Mouse (Mus musculus) macrophage (primary cell): ENCODE data around the gene H6pd. TPM values are rescaled to one million over a fixed set of nuclear protein-coding genes. Genes with fewer than 3 reads are reported as not detected.
"Not testable (repeated sequence)": the region's sequence is repeated elsewhere in the genome, so short reads cannot be mapped to it uniquely, and the experiment has no call there.

Source experiments
- H3K27ac ChIP-seq: fragments of 350-480 bp; formaldehyde crosslinking; 2 replicates; pipeline ENCODE4 v1.9.0; 2021
- H3K36me3 ChIP-seq: fragments of 350-480 bp; formaldehyde crosslinking; 2 replicates; pipeline ENCODE4 v1.9.0; 2021; ENCODE audit errors: inconsistent target
- H3K4me3 ChIP-seq: fragments of 350-480 bp; formaldehyde crosslinking; 2 replicates; pipeline ENCODE4 v1.9.0; 2021; ENCODE audit errors: inconsistent target
- H3K79me2 ChIP-seq: fragments of 350-480 bp; formaldehyde crosslinking; 2 replicates; pipeline ENCODE4 v1.9.0; 2021; ENCODE audit errors: inconsistent target
- WGBS: methylation state at CpG from one replicate; pipeline ENCODE4 v1.1.7; 2026; ENCODE audit warnings: inconsistent platforms; ENCODE audit not compliant: missing documents; 5-methylcytosine and 5-hydroxymethylcytosine counted together
- polyA plus RNA-seq: library from polyadenylated mRNA; stranded (reverse); fragments of 250-400 nt; gene quantifications from 3 replicates; pipeline ENCODE4 v1.2.4, GENCODE M21; 2018; ENCODE audit warnings: inconsistent platforms
- total RNA-seq, 78 experiments: library from RNA; depleted of rRNA; stranded (reverse); fragments of 250-400 nt; gene quantifications; 1 replicate in 9 of 78; 2 replicates in 24 of 78; 3 replicates in 43 of 78; 4 replicates in 2 of 78; pipeline ENCODE4 v1.2.4; 2018; ENCODE audit warnings: inconsistent platforms in 56 of 78

H6pd gene
- 10 to 100 TPM in 10 of 26 experiments, 1 to 10 TPM in 16; 1.4 to 23.8 (median 6.3) TPM for total RNA-seq (2018; cell fraction: chromatin; rRNA removed)
- total RNA-seq (2018; cell fraction: cytosol; rRNA removed): 10 to 100 TPM; 11.4 to 32.2 (median 18.9) TPM
- 10 to 100 TPM in 25 of 26 experiments, 1 to 10 TPM in 1; 7.6 to 43.4 (median 25.0) TPM for total RNA-seq (2018; cell fraction: nucleus; rRNA removed)
- polyA plus RNA-seq: 19.3 to 30.3 TPM (median 22.0 TPM) in 3 replicates

DNA sequence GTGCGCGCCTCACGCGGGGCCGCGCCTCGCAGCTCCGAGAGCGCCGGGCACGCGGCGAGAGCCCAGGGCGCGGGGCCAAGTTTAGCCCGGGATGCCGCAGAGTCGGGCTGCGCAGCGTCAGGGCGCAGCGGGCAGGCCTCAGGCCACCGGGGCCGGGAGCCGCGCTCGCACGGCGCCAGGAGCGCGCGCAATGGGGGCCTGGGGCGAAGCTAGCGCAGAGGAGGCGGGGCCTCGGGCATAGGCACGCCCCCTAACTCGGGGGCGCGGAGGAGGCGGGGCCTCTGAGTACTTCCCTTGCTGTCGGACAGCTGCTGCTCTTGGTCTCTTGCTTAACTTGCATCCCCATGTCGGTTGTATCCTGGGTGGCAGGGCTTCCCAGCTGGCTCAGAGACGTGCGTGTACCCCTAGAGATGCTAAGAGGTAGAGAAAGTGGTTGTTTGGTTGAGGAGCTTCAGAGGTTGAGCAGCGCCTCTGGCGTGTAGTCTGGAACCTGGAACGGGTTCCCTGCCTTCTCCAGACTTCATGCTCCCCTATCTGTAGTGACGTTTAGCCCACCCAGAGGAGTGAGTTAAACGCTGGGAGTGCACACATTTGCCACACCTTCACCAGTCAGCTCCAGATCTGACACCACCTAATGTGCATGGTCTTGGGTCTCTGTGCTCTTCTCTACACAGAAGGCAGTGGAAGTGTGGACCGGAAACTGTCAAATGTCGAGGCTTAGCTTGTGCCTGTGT is at the start of gene H6pd:
Gene H6pd, minus strand, starts transcription at position 171 of the 734 bp plus-strand sequence.
- H3K4me3 ChIP-seq: peak within 1 kb of the TSS; percentile 36
- H3K27ac ChIP-seq: peak within 1 kb of the TSS; percentile 69
- no peaks in the 10 kb centered on the region; the same call in 1 of the 2 replicates for H3K36me3 ChIP-seq
- H3K79me2 ChIP-seq: peaks cover 40% of the 10 kb centered on the region
- 2% methylated on average over 52 of the region's 52 CpGs for WGBS

DNA sequence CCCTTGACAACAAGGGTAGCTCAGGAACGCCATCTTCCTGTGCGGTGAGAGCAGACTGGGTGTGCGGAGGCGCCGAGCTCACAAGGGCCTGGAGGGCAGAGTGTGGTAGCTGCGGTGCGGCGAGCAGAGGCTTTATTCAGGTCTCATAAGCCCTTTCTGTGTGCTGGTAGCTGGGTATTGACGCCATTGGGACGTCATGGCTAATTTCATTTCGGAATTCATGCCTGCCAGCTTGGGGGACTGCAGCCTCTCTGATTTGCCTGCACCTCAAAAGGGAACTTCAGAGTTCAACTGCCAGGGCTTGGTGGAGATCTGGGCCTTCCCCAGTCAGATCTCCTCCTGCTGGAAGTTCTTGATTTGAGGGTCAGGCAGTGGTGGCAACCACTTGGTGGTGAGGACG is 48.9 kb upstream of the H6pd start:
- Histone ChIP-seq H3K36me3 (peaks cover 35% of the 10 kb centered on the region; the same call in 1 of the 2 replicates), H3K4me3 (no peak overlapping the region), H3K79me2 (peaks cover 84% of the 10 kb centered on the region), H3K27ac (no peak overlapping the region)
- 93% methylated on average over 12 of the region's 12 CpGs for WGBS

DNA sequence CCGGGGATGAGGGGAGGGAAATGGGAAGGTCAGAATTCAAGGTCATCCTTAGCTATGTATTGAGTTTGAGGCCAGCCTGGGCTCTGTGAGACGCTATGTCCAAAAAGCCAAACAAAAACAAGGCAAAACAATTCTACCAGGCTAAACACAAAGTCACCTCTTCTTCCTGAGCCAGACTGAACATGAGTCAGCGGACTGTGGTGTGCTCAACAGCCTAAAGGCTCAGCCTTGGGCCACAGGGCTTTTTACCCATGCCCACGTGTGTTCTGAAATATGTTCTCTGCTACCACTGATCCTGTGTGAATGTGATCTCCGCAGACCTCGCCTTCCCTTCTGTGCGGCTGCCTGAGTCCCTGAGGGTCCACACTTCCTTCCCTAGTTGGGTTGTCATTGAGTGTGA is 47.3 kb upstream of the H6pd start:
- 78% methylated on average over 6 of the region's 7 CpGs for WGBS
- peaks cover 35% of the 10 kb centered on the region; the same call in 1 of the 2 replicates for H3K36me3 ChIP-seq
- no peak overlapping the region for H3K4me3 ChIP-seq
- H3K79me2 ChIP-seq: peaks cover 84% of the 10 kb centered on the region
- no peak overlapping the region for H3K27ac ChIP-seq

DNA sequence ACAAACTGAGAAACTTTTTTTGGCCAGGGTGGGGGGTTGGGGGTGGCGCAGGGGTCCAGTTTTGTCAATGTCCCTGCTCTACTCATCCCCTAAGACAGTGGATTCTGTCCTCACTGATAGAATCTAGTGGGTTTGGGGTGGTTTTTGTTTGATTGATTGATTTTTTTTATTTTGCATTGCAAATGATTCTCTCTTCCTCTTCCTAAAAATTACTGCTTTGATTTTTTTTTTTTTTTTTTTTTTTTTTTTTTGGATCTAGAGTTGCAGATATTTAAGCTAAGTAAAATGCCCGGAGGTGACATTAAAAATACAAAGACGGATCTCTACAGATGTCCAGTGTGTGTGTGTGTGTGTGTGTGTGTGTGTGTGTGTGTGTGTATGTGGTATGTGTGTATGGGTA is 43.6 kb upstream of the H6pd start:
- WGBS: 80% methylated on average over 2 of the region's 3 CpGs
- peaks cover 32% of the 10 kb centered on the region; the same call in 1 of the 2 replicates for H3K36me3 ChIP-seq
- peaks cover 87% of the 10 kb centered on the region for H3K79me2 ChIP-seq
- no peak overlapping the region for H3K27ac ChIP-seq
- no peak overlapping the region for H3K4me3 ChIP-seq

DNA sequence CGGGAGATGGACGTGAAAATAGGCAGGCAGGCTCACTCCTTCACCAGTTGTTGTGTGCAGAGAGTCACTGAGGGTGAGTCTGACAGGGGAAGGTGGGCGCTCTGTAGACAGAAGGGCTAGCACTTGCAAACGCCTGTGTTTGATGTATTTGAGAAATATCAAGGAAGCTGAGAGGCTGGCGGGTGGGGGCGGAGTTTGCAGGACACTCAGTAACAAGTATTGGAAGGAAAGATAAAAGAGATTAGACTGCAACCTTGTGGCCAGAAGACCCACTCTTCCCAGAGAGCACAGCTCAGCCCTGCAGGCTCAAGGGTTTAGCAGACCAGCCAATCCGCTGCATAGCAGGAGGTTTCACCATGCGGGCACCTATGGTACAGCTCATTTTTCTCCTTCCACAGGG is 42.7 kb upstream of the H6pd start:
- H3K36me3 ChIP-seq: peaks cover 23% of the 10 kb centered on the region; the same call in 1 of the 2 replicates
- WGBS: 96% methylated on average over 7 of the region's 8 CpGs
- no peak overlapping the region for H3K4me3 ChIP-seq
- peaks cover 78% of the 10 kb centered on the region for H3K79me2 ChIP-seq
- H3K27ac ChIP-seq: no peak overlapping the region

DNA sequence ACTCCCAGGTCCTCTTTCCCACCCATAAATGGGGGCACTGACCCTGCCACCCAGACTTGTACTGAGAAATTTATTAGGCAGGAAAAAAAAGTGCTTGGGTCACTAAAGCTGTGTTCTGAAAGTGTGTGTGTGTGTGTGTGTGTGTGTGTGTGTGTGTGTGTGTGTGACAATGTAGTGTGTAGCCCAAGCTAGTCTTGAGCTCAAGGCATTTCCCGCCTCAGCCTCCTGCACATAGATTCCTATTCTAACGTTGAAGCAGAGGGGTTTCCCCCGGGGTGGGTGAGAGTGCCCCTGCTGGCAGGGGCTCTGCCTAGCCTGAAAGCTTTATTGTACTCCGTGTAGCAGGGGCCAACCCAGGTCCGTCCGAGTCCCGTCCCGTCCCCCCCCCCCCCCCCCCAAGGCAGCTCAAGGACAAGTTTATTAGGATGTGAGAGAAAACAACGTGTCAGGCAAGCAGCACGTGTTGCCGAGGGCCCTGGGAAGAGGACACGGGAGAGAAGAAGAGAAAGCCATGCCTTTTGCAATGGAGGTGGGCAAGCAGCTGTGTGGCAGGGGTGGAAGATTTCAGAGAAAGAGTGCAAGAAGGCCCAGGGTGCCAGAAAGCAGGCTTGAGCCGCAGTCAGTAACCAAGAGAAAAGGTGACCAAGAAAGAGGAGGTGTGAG is 40.9 kb upstream of the H6pd start:
- peak overlapping the region; percentile 64 for H3K27ac ChIP-seq
- H3K36me3 ChIP-seq: peaks cover 10% of the 10 kb centered on the region; the same call in 1 of the 2 replicates
- WGBS: 69% methylated on average over 5 of the region's 13 CpGs
- H3K79me2 ChIP-seq: peaks cover 60% of the 10 kb centered on the region
- peak overlapping the region; percentile 84 for H3K4me3 ChIP-seq

DNA sequence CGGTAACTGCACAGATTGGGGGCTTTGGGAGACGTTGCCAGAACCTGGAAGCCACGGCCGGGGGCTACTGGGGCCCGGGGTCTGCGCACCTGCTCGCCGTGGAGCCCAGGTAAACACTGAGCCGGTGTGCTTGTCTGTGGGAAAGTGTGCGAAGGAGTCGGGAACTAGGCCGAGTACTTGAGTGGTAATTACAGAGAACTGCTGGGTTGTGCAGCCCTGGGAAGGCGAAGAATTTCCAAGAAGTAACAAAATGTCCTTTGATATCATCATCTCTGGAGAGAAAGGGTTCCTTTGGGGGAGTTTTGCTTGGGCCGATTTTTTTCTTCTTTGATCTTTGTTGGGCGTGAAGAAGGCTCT is 40.3 kb upstream of the H6pd start:
- Histone ChIP-seq H3K4me3 (peak overlapping the region; percentile 84), H3K27ac (peak overlapping the region; percentile 64)
- WGBS: 37% methylated on average over 15 of the region's 15 CpGs

DNA sequence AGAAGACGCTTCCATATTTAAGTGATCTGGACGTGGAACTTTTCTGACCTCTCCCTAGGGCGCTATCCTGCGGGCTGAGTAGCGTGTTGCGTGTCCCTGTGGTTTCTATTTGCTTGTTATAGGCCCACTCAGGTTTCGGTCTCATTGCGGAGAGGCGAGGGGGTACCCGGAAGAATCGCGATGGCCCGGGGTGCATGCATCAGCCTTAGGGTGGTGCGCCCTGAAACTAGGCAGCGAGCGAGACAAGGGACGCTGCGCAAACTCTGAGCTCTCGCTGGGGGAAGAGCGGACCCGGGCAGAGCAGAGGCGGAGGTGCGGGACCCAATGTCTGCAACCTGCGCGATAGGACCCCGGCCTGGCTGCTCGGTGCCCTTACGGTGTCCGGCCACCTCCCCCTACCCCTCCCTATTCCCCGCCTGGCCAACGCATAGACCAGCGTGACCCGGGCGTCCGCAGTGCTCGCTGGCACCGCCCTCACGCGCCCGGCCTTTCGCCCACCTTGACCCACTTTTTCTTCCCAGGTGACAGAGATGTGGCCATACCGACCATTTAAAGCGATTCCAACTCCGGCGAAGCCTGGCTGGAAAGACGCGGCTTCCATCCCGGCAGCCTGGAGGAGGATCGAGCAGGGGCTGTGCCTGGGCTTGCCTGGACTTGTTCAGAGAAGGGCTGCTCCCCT is 39.8 kb upstream of the H6pd start:
- peaks cover 49% of the 10 kb centered on the region for H3K79me2 ChIP-seq
- 2% methylated on average over 41 of the region's 49 CpGs for WGBS
- H3K4me3 ChIP-seq: peak overlapping the region; percentile 84
- peak overlapping the region; percentile 64 for H3K27ac ChIP-seq
- H3K36me3 ChIP-seq: peaks cover 5% of the 10 kb centered on the region; the same call in 1 of the 2 replicates

More for the DNA sequence above, 40.3 kb upstream of the H6pd start:
- Histone ChIP-seq H3K36me3 (peaks cover 10% of the 10 kb centered on the region; the same call in 1 of the 2 replicates), H3K79me2 (peaks cover 54% of the 10 kb centered on the region)

DNA sequence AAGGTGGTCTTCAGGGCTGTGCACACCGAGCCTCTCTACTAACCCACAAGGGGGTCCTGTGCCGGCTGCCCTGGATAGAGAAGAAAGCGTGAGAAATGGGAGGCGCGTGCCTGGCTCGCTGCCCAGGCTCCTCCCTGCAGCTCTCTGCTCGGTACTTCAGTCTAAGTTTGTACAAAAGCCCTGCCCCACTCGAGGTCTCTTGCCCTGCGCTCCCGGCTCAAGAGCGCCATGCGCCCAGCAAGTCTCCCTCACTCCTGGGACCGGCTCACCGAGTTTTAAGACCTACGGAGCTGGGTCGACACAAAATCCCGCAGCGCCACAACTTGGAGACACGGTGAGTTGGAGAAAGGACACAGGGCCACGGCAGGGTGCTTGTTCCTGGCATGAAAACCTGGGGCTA is 39.2 kb upstream of the H6pd start:
- Histone ChIP-seq H3K27ac (peak overlapping the region; percentile 64), H3K36me3 (no peaks in the 10 kb centered on the region), H3K79me2 (peaks cover 43% of the 10 kb centered on the region), H3K4me3 (peak overlapping the region; percentile 84)
- WGBS: 2% methylated on average over 20 of the region's 20 CpGs

DNA sequence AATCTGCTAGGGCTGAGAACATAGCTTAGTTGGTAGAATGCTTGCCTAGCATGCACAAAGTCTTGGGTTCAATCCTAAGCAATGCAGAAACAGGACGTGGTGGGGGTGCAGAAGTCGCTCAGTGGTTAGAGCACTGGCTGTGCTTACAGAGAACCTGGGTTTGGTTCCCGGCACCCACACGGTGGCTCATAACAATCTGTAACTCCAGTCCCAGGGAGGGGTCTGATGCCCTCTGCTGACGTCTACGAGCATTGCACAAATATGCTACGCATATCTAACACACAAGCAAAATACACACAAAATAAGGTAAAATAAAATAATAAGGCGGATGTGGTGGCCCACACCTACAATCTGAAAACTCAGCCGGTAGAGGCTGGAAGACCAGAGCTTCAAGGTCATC is 34.8 kb upstream of the H6pd start:
- Histone ChIP-seq H3K27ac (no peak overlapping the region), H3K36me3 (no peaks in the 10 kb centered on the region), H3K4me3 (no peak overlapping the region), H3K79me2 (no peaks in the 10 kb centered on the region; the same call in 1 of the 2 replicates)
- 96% methylated on average over 9 of the region's 9 CpGs for WGBS

DNA sequence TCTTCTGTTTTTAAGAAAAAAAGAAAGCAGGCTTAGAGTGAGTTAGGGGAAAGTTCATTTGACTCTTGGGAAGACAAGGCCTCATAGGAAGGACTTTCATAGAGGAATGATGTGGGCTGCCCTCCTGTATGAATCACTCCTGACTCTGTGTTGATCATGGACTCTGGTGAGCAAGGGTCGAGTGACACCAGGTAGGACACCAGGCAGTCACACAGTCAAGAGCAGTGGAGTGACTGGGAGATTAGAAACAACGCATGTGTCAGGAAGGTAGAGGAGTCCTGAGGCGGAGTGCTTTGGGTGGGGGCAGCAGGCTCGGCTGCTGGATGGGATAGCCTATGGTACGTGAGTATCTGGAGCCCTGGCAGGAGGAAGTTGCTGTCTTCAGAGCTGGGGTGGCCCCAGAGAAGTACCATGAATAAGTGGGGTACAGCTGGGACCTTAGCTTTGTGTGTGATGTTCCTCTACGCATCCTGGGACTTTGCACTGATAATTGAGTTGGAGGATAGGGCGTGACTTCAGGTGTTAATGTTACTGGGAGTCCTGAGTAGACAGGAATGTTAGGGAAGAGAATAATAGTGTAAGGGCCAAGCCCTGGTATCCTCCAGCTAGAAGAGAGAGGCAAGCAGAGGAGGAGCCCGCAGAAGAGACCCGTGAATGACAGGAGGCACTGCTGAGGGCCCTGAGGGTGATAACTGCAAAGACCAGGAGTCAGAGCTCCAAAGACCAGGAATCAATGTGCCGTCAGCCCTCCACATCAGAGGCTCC is 32.7 kb upstream of the H6pd start:
- H3K79me2 ChIP-seq: no peaks in the 10 kb centered on the region
- WGBS: 90% methylated on average over 10 of the region's 10 CpGs
- no peak overlapping the region for H3K4me3 ChIP-seq
- no peak overlapping the region for H3K27ac ChIP-seq
- H3K36me3 ChIP-seq: no peaks in the 10 kb centered on the region

DNA sequence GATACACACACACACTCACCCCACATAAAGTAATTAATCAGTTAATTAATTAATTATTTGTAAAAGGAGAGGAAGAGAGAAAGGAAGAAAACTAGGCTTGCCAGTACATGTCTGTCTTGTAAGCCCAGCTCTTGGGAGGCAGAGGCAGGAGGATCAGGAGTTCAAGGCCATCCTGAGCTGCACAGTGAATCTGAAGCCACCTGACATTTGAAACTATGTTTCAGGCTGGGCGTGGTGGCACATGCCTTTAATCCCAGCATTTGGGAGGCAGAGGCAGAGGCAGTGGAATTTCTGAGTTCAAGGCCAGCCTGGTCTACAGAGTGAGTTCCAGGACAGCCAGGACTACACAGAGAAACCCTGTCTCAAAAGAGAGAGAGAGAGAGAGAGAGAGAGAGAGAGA is 32.0 kb upstream of the H6pd start:
- H3K79me2 ChIP-seq, H3K4me3 ChIP-seq, H3K27ac ChIP-seq, H3K36me3 ChIP-seq: not testable (repeated sequence)
- 100% methylated on average over 1 of the region's 1 CpGs for WGBS

DNA sequence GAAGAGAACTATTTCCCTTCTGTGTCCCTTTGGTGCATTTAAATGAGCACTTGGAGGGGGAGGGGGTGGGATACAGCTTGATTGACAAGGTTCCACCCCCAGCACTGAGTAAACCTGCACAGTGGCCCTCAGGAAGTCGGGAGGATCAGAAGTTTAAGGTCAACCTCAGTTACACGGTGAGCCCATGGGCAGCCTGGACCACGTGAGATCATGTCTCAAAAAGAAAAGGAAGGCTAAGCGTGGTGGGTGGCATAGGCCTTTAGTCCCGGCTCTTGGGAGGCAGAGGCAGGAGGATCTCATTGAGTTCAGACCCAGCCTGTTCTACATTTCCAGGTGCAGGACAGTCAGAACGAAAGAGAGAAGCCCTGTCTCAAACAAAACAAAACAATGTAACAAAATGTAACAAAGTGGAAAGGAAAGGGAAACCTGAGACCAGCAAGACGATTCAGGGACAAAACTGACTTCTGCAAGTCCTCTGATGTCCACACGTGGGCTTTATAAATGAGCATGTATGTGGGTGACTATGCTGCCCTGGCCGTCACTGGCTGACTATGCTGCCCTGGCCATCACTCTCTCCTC is 31.3 kb upstream of the H6pd start:
- Histone ChIP-seq H3K79me2 (no peaks in the 10 kb centered on the region), H3K4me3 (no peak overlapping the region), H3K36me3 (no peaks in the 10 kb centered on the region), H3K27ac (no peak overlapping the region)
- WGBS: 83% methylated on average over 9 of the region's 9 CpGs

DNA sequence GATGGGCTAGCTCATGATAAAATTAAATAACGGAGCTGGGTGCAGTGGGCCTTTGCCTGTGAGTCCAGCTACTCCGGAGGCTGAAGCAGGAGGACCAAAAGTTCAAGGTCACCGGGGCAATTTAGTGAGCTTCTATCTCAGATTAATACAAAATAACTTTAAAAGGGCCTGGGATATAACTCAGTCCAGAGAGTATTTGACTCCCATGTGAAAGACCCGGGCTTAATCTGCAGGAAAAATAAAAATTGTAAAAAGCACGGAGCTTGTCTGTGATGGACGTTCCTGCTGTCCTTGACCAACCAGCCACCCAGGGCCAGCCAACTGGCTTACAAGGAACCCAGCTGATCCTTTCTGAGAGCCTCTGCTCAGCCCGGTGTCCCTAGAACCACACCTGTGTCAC is 29.7 kb upstream of the H6pd start:
- Histone ChIP-seq H3K4me3 (no peak overlapping the region), H3K79me2 (no peaks in the 10 kb centered on the region), H3K27ac (no peak overlapping the region), H3K36me3 (no peaks in the 10 kb centered on the region)
- 93% methylated on average over 7 of the region's 7 CpGs for WGBS
